8 mouse cellular contexts compared by ENCODE assay signal in genomic region chrX:12080095-12080903, GRCm38 (mm10).
DNase-seq lines count a peak whose midpoint lies in the region; ATAC-seq lines count a peak whose summit lies in the region.

No protein-coding gene starts in this region.

- H3K9me3 ChIP-seq in intestine, embryonic 15.5 days = no peaks in the 10 kb centered on the region
- no peaks in the 10 kb centered on the region for H3K9me3 ChIP-seq in limb, embryonic 15.5 days
- no peaks in the 10 kb centered on the region for H3K9me3 ChIP-seq in midbrain, embryonic 14.5 days (ENCODE audit: control insufficient read depth, low read length)

- peak overlapping the region; percentile 85 for H3K4me2 ChIP-seq in intestine, embryonic 15.5 days (replicated peaks)
- peak overlapping the region; percentile 73 for H3K4me2 ChIP-seq in limb, embryonic 15.5 days
- peak overlapping the region; percentile 65 for H3K4me2 ChIP-seq in midbrain, embryonic 14.5 days (ENCODE audit: low read length)

- intact Hi-C loops in gastrocnemius, postnatal 36 days (cut with DNase I) = loop anchor here (5.0 to 10.0 kb wide), 2 partner anchors 72 to 175 kb away; no protein-coding TSS in a partner anchor

- no peaks in the 10 kb centered on the region for H3K4me1 ChIP-seq in intestine, embryonic 15.5 days (replicated peaks)
- H3K4me1 ChIP-seq in limb, embryonic 15.5 days = peaks cover 32% of the 10 kb centered on the region
- peaks cover 6% of the 10 kb centered on the region; the same call in 1 of the 2 replicates for H3K4me1 ChIP-seq in midbrain, embryonic 14.5 days (ENCODE audit: control insufficient read depth, insufficient read depth, low read length)

- ATAC-seq in intestine, embryonic 15.5 days = peak; percentile 49
- ATAC-seq in limb, embryonic 15.5 days (ENCODE audit: insufficient number of reproducible peaks, low FRiP score, low TSS enrichment, low read depth) = peak; percentile 10; the same call in 1 of the 2 replicates
- peak; percentile 37; the same call in 1 of the 2 replicates for ATAC-seq in midbrain, embryonic 14.5 days (ENCODE audit: low FRiP score, low TSS enrichment)

- H3K27ac ChIP-seq in intestine, embryonic 15.5 days = peak overlapping the region; percentile 87
- peak overlapping the region; percentile 88 for H3K27ac ChIP-seq in limb, embryonic 15.5 days
- peak overlapping the region; percentile 92 for H3K27ac ChIP-seq in midbrain, embryonic 14.5 days (replicated peaks; ENCODE audit: low read depth, low read length)

- H3K9ac ChIP-seq in intestine, embryonic 15.5 days = peak overlapping the region; percentile 66
- H3K9ac ChIP-seq in limb, embryonic 15.5 days = peak overlapping the region; percentile 56
- H3K9ac ChIP-seq in midbrain, embryonic 14.5 days (replicated peaks; ENCODE audit: low read length) = peak overlapping the region; percentile 83

- H3K36me3 ChIP-seq in intestine, embryonic 15.5 days = no peaks in the 10 kb centered on the region
- H3K36me3 ChIP-seq in limb, embryonic 15.5 days = no peaks in the 10 kb centered on the region
- H3K36me3 ChIP-seq in midbrain, embryonic 14.5 days (ENCODE audit: control insufficient read depth, insufficient read depth, low read length) = no peaks in the 10 kb centered on the region

- peak overlapping the region; percentile 57 for H3K4me3 ChIP-seq in intestine, embryonic 15.5 days (replicated peaks)
- peak overlapping the region; percentile 58 for H3K4me3 ChIP-seq in limb, embryonic 15.5 days
- H3K4me3 ChIP-seq in midbrain, embryonic 14.5 days (replicated peaks; ENCODE audit: low read depth, low read length) = peak overlapping the region; percentile 62

- DNase-seq in layer of hippocampus, adult 11-12 months (ENCODE audit: low spot score) = peak; percentile 34
- DNase-seq in layer of hippocampus, adult 9-10 months (ENCODE audit: low spot score) = no peak
- peak; percentile 73 to 80 for DNase-seq in cerebellum, postnatal 25 days
- DNase-seq in gastrocnemius, postnatal 36 days = peak; percentile 43 to 46
- DNase-seq in midbrain, embryonic 14.5 days = peak; percentile 82
- DNase-seq in spleen, postnatal 4 days (ENCODE audit: low spot score in 2 of 2) = peak; percentile 63 to 84

- 2% methylated on average over 60 of the region's 97 CpGs for WGBS in intestine, embryonic 15.5 days
- 7% methylated on average over 40 of the region's 97 CpGs for WGBS in limb, embryonic 15.5 days
- 4% methylated on average over 73 of the region's 97 CpGs for WGBS in midbrain, embryonic 14.5 days

- peaks cover 38% of the 10 kb centered on the region for H3K27me3 ChIP-seq in intestine, embryonic 15.5 days (replicated peaks)
- H3K27me3 ChIP-seq in limb, embryonic 15.5 days = peaks cover 74% of the 10 kb centered on the region
- peaks cover 27% of the 10 kb centered on the region for H3K27me3 ChIP-seq in midbrain, embryonic 14.5 days (ENCODE audit: control insufficient read depth, insufficient read depth, low read length)
